Mouse (Mus musculus) limb, embryonic 13.5 days (tissue): Measurements from ENCODE around the gene Aldh1l1. TPM values are rescaled to one million over a fixed set of nuclear protein-coding genes. Genes with fewer than 3 reads are reported as not detected.

Source experiments
- ATAC-seq: fragments of 200-750 bp; cut with Nextera tagmentation; 2 replicates; pipeline ENCODE4 v1.8.0; 2017; ENCODE audit warnings: low read depth, moderate number of reproducible peaks, moderate TSS enrichment; ENCODE audit not compliant: low FRiP score
- H3K27ac ChIP-seq: fragments of 300-500 bp; sonication (generic); 2 replicates; pipeline ENCODE4 v1.5.1; 2015; ENCODE audit warnings: inconsistent platforms, mild to moderate bottlenecking, moderate library complexity
- H3K27me3 ChIP-seq: fragments of 300-500 bp; sonication (generic); 2 replicates; pipeline ENCODE4 v1.6.1; 2015; ENCODE audit warnings: mild to moderate bottlenecking, inconsistent platforms
- H3K36me3 ChIP-seq: fragments of 300-500 bp; sonication (generic); 2 replicates; pipeline ENCODE4 v1.6.1; 2015; ENCODE audit warnings: inconsistent platforms, mild to moderate bottlenecking, moderate library complexity
- H3K4me1 ChIP-seq: fragments of 300-500 bp; sonication (generic); 2 replicates; pipeline ENCODE4 v1.6.1; 2015; ENCODE audit warnings: inconsistent platforms
- H3K4me2 ChIP-seq: fragments of 300-500 bp; sonication (generic); replicated peaks from 2 replicates; pipeline ENCODE4 v1.6.1; 2015; ENCODE audit warnings: inconsistent platforms, mild to moderate bottlenecking, moderate library complexity
- H3K4me3 ChIP-seq: fragments of 300-500 bp; sonication (generic); 2 replicates; pipeline ENCODE4 v1.5.1; 2015; ENCODE audit warnings: moderate library complexity, mild to moderate bottlenecking, inconsistent platforms
- H3K9ac ChIP-seq: fragments of 300-500 bp; sonication (generic); 2 replicates; pipeline ENCODE4 v1.6.1; 2015; ENCODE audit warnings: mild to moderate bottlenecking, inconsistent platforms
- H3K9me3 ChIP-seq: fragments of 300-500 bp; sonication (generic); 2 replicates; pipeline ENCODE4 v1.6.1; 2016; ENCODE audit warnings: inconsistent platforms
- WGBS: fragments of 180-500 bp; shearing (Covaris S2); methylation state at CpG from one replicate; pipeline ENCODE4 v1.1.7; 2015; 5-methylcytosine and 5-hydroxymethylcytosine counted together
- polyA plus RNA-seq: library from polyadenylated mRNA; unstranded; fragments of >200 nt; fragmentation: Nextera tagmentation; extraction: Ambion mirVana; gene quantifications from 2 replicates; pipeline ENCODE4 v1.2.1, GENCODE M21; 2015

Aldh1l1 gene
- polyA plus RNA-seq, 1 experiment from 2014 or later = 2.4 TPM

- Histone ChIP-seq H3K9me3 (no peaks in the 10 kb centered on the region), H3K27ac (no peak overlapping the region), H3K4me2 (no peak overlapping the region), H3K4me3 (no peak overlapping the region), H3K4me1 (peaks cover 9% of the 10 kb centered on the region), H3K27me3 (no peaks in the 10 kb centered on the region), H3K36me3 (no peaks in the 10 kb centered on the region), H3K9ac (peak overlapping the region; percentile 4; the same call in 1 of the 2 replicates)
- no peak for ATAC-seq
- 66% methylated on average over 3 of the region's 3 CpGs for WGBS
Observed at GRCm38 (mm10) chr6:90494155-90494554, 7.9 kb downstream of the Aldh1l1 start.

- no peak for ATAC-seq
- Histone ChIP-seq H3K27me3 (no peaks in the 10 kb centered on the region), H3K9ac (peak overlapping the region; percentile 4; the same call in 1 of the 2 replicates), H3K27ac (no peak overlapping the region), H3K4me1 (peaks cover 9% of the 10 kb centered on the region), H3K4me3 (no peak overlapping the region), H3K4me2 (no peak overlapping the region), H3K36me3 (no peaks in the 10 kb centered on the region), H3K9me3 (no peaks in the 10 kb centered on the region)
- 81% methylated on average over 3 of the region's 3 CpGs for whole genome bisulfite sequencing
Observed at GRCm38 (mm10) chr6:90494566-90494965, 8.3 kb downstream of the Aldh1l1 start.

GRCm38 (mm10) chr6:90495282-90495912 lies 9.2 kb downstream of the Aldh1l1 start:
- no peaks in the 10 kb centered on the region for H3K9me3 ChIP-seq
- H3K27ac ChIP-seq = no peak overlapping the region; the same call in 1 of the 2 replicates
- H3K9ac ChIP-seq = no peak overlapping the region
- no peaks in the 10 kb centered on the region for H3K27me3 ChIP-seq
- no peaks in the 10 kb centered on the region for H3K36me3 ChIP-seq
- peak; percentile 32; the same call in 1 of the 2 replicates for ATAC-seq
- no peak overlapping the region for H3K4me3 ChIP-seq
- no peak overlapping the region for H3K4me2 ChIP-seq
- H3K4me1 ChIP-seq = peaks cover 9% of the 10 kb centered on the region
- 58% methylated on average over 6 of the region's 7 CpGs for WGBS

GRCm38 (mm10) chr6:90496217-90496616 lies 10.0 kb downstream of the Aldh1l1 start:
- H3K9ac ChIP-seq = no peak overlapping the region
- no peak for ATAC-seq
- H3K27ac ChIP-seq = no peak overlapping the region
- 69% methylated on average over 3 of the region's 3 CpGs for WGBS
- no peak overlapping the region for H3K4me3 ChIP-seq
- H3K27me3 ChIP-seq = 0 out of 2 replicates have a peak, but pooled peaks cover 1% of the 10 kb centered on the region
- peaks cover 9% of the 10 kb centered on the region for H3K4me1 ChIP-seq
- H3K9me3 ChIP-seq = no peaks in the 10 kb centered on the region
- H3K4me2 ChIP-seq = no peak overlapping the region
- H3K36me3 ChIP-seq = no peaks in the 10 kb centered on the region

GRCm38 (mm10) chr6:90499509-90499908 lies 13.3 kb downstream of the Aldh1l1 start:
- Histone ChIP-seq H3K27me3 (0 out of 2 replicates have a peak, but pooled peaks cover 4% of the 10 kb centered on the region), H3K9me3 (no peaks in the 10 kb centered on the region), H3K4me3 (no peak overlapping the region), H3K36me3 (no peaks in the 10 kb centered on the region), H3K9ac (no peak overlapping the region), H3K4me2 (no peak overlapping the region), H3K4me1 (peaks cover 9% of the 10 kb centered on the region), H3K27ac (no peak overlapping the region)
- 66% methylated on average over 4 of the region's 4 CpGs for WGBS
- no peak for ATAC-seq

GRCm38 (mm10) chr6:90501222-90501940 lies 15.2 kb downstream of the Aldh1l1 start:
- 73% methylated on average over 8 of the region's 8 CpGs for WGBS
- no peak overlapping the region for H3K4me2 ChIP-seq

GRCm38 (mm10) chr6:90505906-90506305 lies 19.7 kb downstream of the Aldh1l1 start:
- Histone ChIP-seq H3K27ac (peak overlapping the region; percentile 82; the same call in 1 of the 2 replicates), H3K36me3 (no peaks in the 10 kb centered on the region), H3K4me2 (no peak overlapping the region), H3K9me3 (no peaks in the 10 kb centered on the region), H3K27me3 (0 out of 2 replicates have a peak, but pooled peaks cover 4% of the 10 kb centered on the region), H3K4me3 (no peak overlapping the region), H3K9ac (no peak overlapping the region), H3K4me1 (peaks cover 36% of the 10 kb centered on the region)
- ATAC-seq = no peak
- 57% methylated on average over 6 of the region's 6 CpGs for WGBS

More at GRCm38 (mm10) chr6:90501222-90501940, 15.2 kb downstream of the Aldh1l1 start:
- H3K9me3 ChIP-seq = no peaks in the 10 kb centered on the region
- no peak overlapping the region for H3K9ac ChIP-seq
- 0 out of 2 replicates have a peak, but pooled peaks cover 4% of the 10 kb centered on the region for H3K27me3 ChIP-seq
- no peaks in the 10 kb centered on the region for H3K36me3 ChIP-seq
- H3K4me3 ChIP-seq = no peak overlapping the region
- H3K4me1 ChIP-seq = peaks cover 5% of the 10 kb centered on the region; the same call in 1 of the 2 replicates
- H3K27ac ChIP-seq = no peak overlapping the region
- ATAC-seq = no peak

GRCm38 (mm10) chr6:90506673-90507311 lies 20.6 kb downstream of the Aldh1l1 start:
- Histone ChIP-seq H3K27me3 (no peaks in the 10 kb centered on the region), H3K36me3 (no peaks in the 10 kb centered on the region), H3K9ac (no peak overlapping the region), H3K4me1 (peaks cover 36% of the 10 kb centered on the region), H3K27ac (peak overlapping the region; percentile 82), H3K4me3 (no peak overlapping the region), H3K9me3 (no peaks in the 10 kb centered on the region), H3K4me2 (peak overlapping the region; percentile 30)
- 47% methylated on average over 16 of the region's 16 CpGs for WGBS
- peak; percentile 48; the same call in 1 of the 2 replicates for ATAC-seq

GRCm38 (mm10) chr6:90507443-90507842 lies 21.2 kb downstream of the Aldh1l1 start:
- H3K36me3 ChIP-seq = no peaks in the 10 kb centered on the region
- ATAC-seq = no peak
- H3K27ac ChIP-seq = peak overlapping the region; percentile 82; the same call in 1 of the 2 replicates
- H3K27me3 ChIP-seq = no peaks in the 10 kb centered on the region
- H3K4me1 ChIP-seq = peaks cover 36% of the 10 kb centered on the region
- no peak overlapping the region for H3K9ac ChIP-seq
- H3K9me3 ChIP-seq = no peaks in the 10 kb centered on the region
- H3K4me2 ChIP-seq = peak overlapping the region; percentile 30; the same call in 1 of the 2 replicates
- H3K4me3 ChIP-seq = no peak overlapping the region

GRCm38 (mm10) chr6:90508197-90508624 lies 22.0 kb downstream of the Aldh1l1 start:
- H3K4me3 ChIP-seq = no peak overlapping the region
- ATAC-seq = peak; percentile 62
- no peak overlapping the region for H3K9ac ChIP-seq
- peak overlapping the region; percentile 82 for H3K27ac ChIP-seq
- H3K4me2 ChIP-seq = 0 out of 2 replicates have a peak overlapping the region, but pooled peaks have one; percentile 21
- H3K27me3 ChIP-seq = no peaks in the 10 kb centered on the region
- H3K36me3 ChIP-seq = no peaks in the 10 kb centered on the region
- peaks cover 36% of the 10 kb centered on the region for H3K4me1 ChIP-seq
- H3K9me3 ChIP-seq = no peaks in the 10 kb centered on the region
- 40% methylated on average over 4 of the region's 4 CpGs for WGBS

- WGBS = 69% methylated on average over 6 of the region's 6 CpGs
- H3K27me3 ChIP-seq = no peaks in the 10 kb centered on the region
- peaks cover 36% of the 10 kb centered on the region for H3K4me1 ChIP-seq
- no peak overlapping the region for H3K4me3 ChIP-seq
- H3K27ac ChIP-seq = no peak overlapping the region
- no peaks in the 10 kb centered on the region for H3K36me3 ChIP-seq
- H3K9me3 ChIP-seq = no peaks in the 10 kb centered on the region
- H3K9ac ChIP-seq = no peak overlapping the region
- no peak for ATAC-seq
- no peak overlapping the region for H3K4me2 ChIP-seq
Observed at GRCm38 (mm10) chr6:90509085-90509484, 22.9 kb downstream of the Aldh1l1 start.

- no peak for ATAC-seq
- WGBS = 83% methylated on average over 5 of the region's 5 CpGs
Observed at GRCm38 (mm10) chr6:90512416-90512815, 26.2 kb downstream of the Aldh1l1 start.

More at GRCm38 (mm10) chr6:90512416-90512815, 26.2 kb downstream of the Aldh1l1 start:
- H3K4me3 ChIP-seq = no peak overlapping the region
- no peak overlapping the region for H3K4me2 ChIP-seq
- H3K27ac ChIP-seq = no peak overlapping the region
- H3K9me3 ChIP-seq = no peaks in the 10 kb centered on the region
- no peaks in the 10 kb centered on the region for H3K27me3 ChIP-seq
- H3K9ac ChIP-seq = no peak overlapping the region
- H3K36me3 ChIP-seq = no peaks in the 10 kb centered on the region
- peaks cover 20% of the 10 kb centered on the region for H3K4me1 ChIP-seq
